Mouse (Mus musculus) embryo, embryonic 11.5 days (tissue): ENCODE data around the gene Osbpl6.

Experiments used
- DNase-seq: peaks from one replicate; pipeline ENCODE4 v3.0.0-alpha.2; 2012; ENCODE audit warnings: low read depth, low spot score

The Osbpl6 gene

DNA sequence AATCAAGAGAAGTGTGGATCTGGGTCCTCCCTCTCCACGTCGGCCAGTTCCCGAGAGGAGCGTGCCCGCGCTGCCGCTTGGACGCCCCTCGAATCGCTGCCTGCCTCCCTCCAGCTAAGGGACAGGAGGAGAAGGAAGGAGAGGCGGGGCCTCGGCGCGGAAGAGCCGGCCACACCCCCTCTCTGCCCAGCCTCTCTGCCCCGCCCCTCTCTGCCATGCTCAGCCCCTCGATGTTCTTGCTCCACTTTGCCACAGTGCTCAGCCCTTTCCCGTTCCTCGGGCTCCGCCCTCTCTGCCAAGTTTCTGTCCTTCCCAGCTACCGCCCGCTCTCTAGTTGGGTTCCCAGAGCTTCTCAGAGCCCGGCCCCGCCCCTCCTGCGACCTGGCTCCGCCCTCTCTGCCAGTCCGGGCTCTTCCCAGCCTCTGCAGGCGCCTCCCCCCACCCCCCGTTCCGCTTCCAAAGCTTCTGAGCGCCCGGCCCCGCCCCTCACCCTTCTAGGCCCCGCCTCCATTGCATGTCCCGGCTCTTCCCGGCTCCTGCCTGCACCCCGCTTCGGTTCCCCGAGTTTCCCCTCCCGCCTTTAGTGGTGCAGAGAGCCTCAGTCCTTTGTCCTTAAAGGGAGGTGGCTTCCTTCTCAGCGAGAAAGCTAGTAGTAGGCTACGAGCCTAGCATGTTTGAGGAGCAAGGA, 241.7 kb downstream of the Osbpl6 start, which contains the start of the genes Prkra and Pjvk:
TSS of gene Prkra (minus strand) at position 133 of the 688 bp plus-strand sequence.
TSS of gene Pjvk (plus strand) at position 594 of the 688 bp plus-strand sequence.
- peak; percentile 98 for DNase-seq

DNA sequence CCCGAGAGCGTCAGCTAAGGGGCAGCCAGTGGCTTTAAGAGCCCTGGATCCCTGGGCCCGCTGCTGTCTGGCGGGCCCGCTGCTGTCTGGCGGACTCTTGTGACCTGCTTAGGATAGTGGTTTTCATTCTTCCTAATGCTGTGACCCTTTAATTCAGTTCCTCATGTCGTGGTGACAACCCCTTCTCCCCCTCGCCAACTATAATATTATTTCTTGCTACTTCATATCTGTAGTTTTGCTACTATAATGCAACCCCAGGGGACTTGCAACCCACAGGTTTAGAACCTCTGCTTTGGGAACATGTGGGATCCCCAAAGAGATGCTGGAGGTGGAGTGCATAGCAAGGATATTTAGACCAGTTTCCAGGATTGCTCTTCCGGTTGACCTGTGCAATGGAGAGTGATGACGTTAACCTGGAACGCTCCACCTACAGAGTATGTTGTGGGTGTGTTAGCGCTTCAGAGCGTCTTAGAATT, 242.4 kb downstream of the Osbpl6 start:
- no peak for DNase-seq
